Mouse (Mus musculus) embryonic facial prominence, embryonic 13.5 days (tissue): ENCODE results near the gene Nceh1. TPM values are rescaled to one million over a fixed set of nuclear protein-coding genes. Genes with fewer than 3 reads are reported as not detected.

Experiments
- ATAC-seq: fragments of 200-750 bp; cut with Nextera tagmentation; 2 replicates; pipeline ENCODE4 v1.8.0; 2017; ENCODE audit warnings: low read depth; ENCODE audit not compliant: insufficient number of reproducible peaks, insufficient read depth, low FRiP score, low TSS enrichment
- H3K27ac ChIP-seq: fragments of 300-500 bp; sonication (generic); 2 replicates; pipeline ENCODE4 v1.5.1; 2015; ENCODE audit warnings: moderate library complexity, mild to moderate bottlenecking, inconsistent platforms
- H3K27me3 ChIP-seq: fragments of 300-500 bp; sonication (generic); 2 replicates; pipeline ENCODE4 v1.6.1; 2015; ENCODE audit warnings: mild to moderate bottlenecking, inconsistent platforms
- H3K36me3 ChIP-seq: fragments of 300-500 bp; sonication (generic); 2 replicates; pipeline ENCODE4 v1.6.1; 2015; ENCODE audit warnings: mild to moderate bottlenecking, inconsistent platforms
- H3K4me1 ChIP-seq: fragments of 300-500 bp; sonication (generic); 2 replicates; pipeline ENCODE4 v1.6.1; 2015; ENCODE audit warnings: inconsistent platforms
- H3K4me2 ChIP-seq: fragments of 300-500 bp; sonication (generic); 2 replicates; pipeline ENCODE4 v1.6.1; 2015; ENCODE audit warnings: moderate library complexity, mild to moderate bottlenecking, inconsistent platforms
- H3K4me3 ChIP-seq: fragments of 300-500 bp; sonication (generic); 2 replicates; pipeline ENCODE4 v1.5.1; 2015; ENCODE audit warnings: mild to moderate bottlenecking, inconsistent platforms
- H3K9ac ChIP-seq: fragments of 300-500 bp; sonication (generic); 2 replicates; pipeline ENCODE4 v1.6.1; 2015; ENCODE audit warnings: mild to moderate bottlenecking, inconsistent platforms
- H3K9me3 ChIP-seq: fragments of 300-500 bp; sonication (generic); 2 replicates; pipeline ENCODE4 v1.6.1; 2016; ENCODE audit warnings: inconsistent platforms
- WGBS: fragments of 180-500 bp; shearing (Covaris S2); methylation state at CpG from one replicate; pipeline ENCODE4 v1.1.7; 2015; ENCODE audit warnings: mixed read lengths; 5-methylcytosine and 5-hydroxymethylcytosine counted together
- polyA plus RNA-seq: library from polyadenylated mRNA; unstranded; fragments of >200 nt; fragmentation: Nextera tagmentation; extraction: Ambion mirVana; gene quantifications from 2 replicates; pipeline ENCODE4 v1.2.1, GENCODE M21; 2015

The Nceh1 gene
- polyA plus RNA-seq, 1 experiment from 2014 or later = 3.9 TPM

GRCm38 (mm10) chr3:27319650-27320049 lies 136.9 kb downstream of the Nceh1 start:
- Histone ChIP-seq H3K36me3 (no peaks in the 10 kb centered on the region), H3K9me3 (no peaks in the 10 kb centered on the region), H3K4me1 (peaks cover 4% of the 10 kb centered on the region; the same call in 1 of the 2 replicates), H3K4me2 (no peak overlapping the region), H3K27ac (no peak overlapping the region), H3K4me3 (no peak overlapping the region), H3K27me3 (no peaks in the 10 kb centered on the region), H3K9ac (no peak overlapping the region)
- no peak for ATAC-seq
- 93% methylated on average over 1 of the region's 1 CpGs for WGBS

- Histone ChIP-seq H3K27me3 (no peaks in the 10 kb centered on the region), H3K9ac (no peak overlapping the region), H3K4me2 (no peak overlapping the region), H3K9me3 (no peaks in the 10 kb centered on the region), H3K4me1 (peaks cover 4% of the 10 kb centered on the region; the same call in 1 of the 2 replicates), H3K27ac (no peak overlapping the region), H3K36me3 (no peaks in the 10 kb centered on the region), H3K4me3 (no peak overlapping the region)
- 79% methylated on average over 9 of the region's 9 CpGs for WGBS
- ATAC-seq = no peak
Observed at GRCm38 (mm10) chr3:27320613-27321495, 138.1 kb downstream of the Nceh1 start.

GRCm38 (mm10) chr3:27322591-27322990 lies 139.8 kb downstream of the Nceh1 start:
- no peaks in the 10 kb centered on the region for H3K36me3 ChIP-seq
- ATAC-seq = no peak

GRCm38 (mm10) chr3:27323551-27323950 lies 140.8 kb downstream of the Nceh1 start:
- Histone ChIP-seq H3K36me3 (no peaks in the 10 kb centered on the region), H3K27ac (no peak overlapping the region), H3K27me3 (no peaks in the 10 kb centered on the region), H3K9me3 (no peaks in the 10 kb centered on the region), H3K9ac (no peak overlapping the region), H3K4me3 (no peak overlapping the region), H3K4me2 (no peak overlapping the region), H3K4me1 (no peaks in the 10 kb centered on the region)
- WGBS = 56% methylated on average over 5 of the region's 5 CpGs
- no peak for ATAC-seq

More at GRCm38 (mm10) chr3:27322591-27322990, 139.8 kb downstream of the Nceh1 start:
- Histone ChIP-seq H3K27ac (no peak overlapping the region), H3K4me2 (no peak overlapping the region), H3K9ac (no peak overlapping the region), H3K4me3 (no peak overlapping the region), H3K4me1 (no peaks in the 10 kb centered on the region), H3K9me3 (no peaks in the 10 kb centered on the region), H3K27me3 (no peaks in the 10 kb centered on the region)
- 83% methylated on average over 9 of the region's 9 CpGs for WGBS

GRCm38 (mm10) chr3:27326633-27327191 lies 143.9 kb downstream of the Nceh1 start:
- H3K4me1 ChIP-seq = no peaks in the 10 kb centered on the region
- no peaks in the 10 kb centered on the region for H3K36me3 ChIP-seq
- no peak overlapping the region for H3K4me2 ChIP-seq
- H3K9ac ChIP-seq = no peak overlapping the region
- H3K4me3 ChIP-seq = no peak overlapping the region
- 54% methylated on average over 4 of the region's 4 CpGs for WGBS
- no peak for ATAC-seq
- H3K9me3 ChIP-seq = no peaks in the 10 kb centered on the region
- H3K27me3 ChIP-seq = no peaks in the 10 kb centered on the region
- H3K27ac ChIP-seq = no peak overlapping the region

GRCm38 (mm10) chr3:27330706-27331105 lies 147.9 kb downstream of the Nceh1 start:
- WGBS = 86% methylated on average over 5 of the region's 5 CpGs
- no peak for ATAC-seq

More at GRCm38 (mm10) chr3:27330706-27331105, 147.9 kb downstream of the Nceh1 start:
- no peak overlapping the region for H3K4me2 ChIP-seq
- no peaks in the 10 kb centered on the region for H3K27me3 ChIP-seq
- H3K4me3 ChIP-seq = no peak overlapping the region
- no peak overlapping the region for H3K9ac ChIP-seq
- no peaks in the 10 kb centered on the region for H3K4me1 ChIP-seq
- no peaks in the 10 kb centered on the region for H3K36me3 ChIP-seq
- no peaks in the 10 kb centered on the region for H3K9me3 ChIP-seq
- H3K27ac ChIP-seq = no peak overlapping the region

Other genes starting within 250 kb of the Nceh1 start
- 44.9 and 47.5 TPM in 2 replicates for gene Ect2, start 29.1 kb upstream of the Nceh1 start, polyA plus RNA-seq
- 0.07 and 0.08 TPM in 2 replicates for gene Tnfsf10, start 134.1 kb downstream of the Nceh1 start, polyA plus RNA-seq
- gene Ghsr, start 188.4 kb downstream of the Nceh1 start, polyA plus RNA-seq = not detected in 2 replicates